Mouse (Mus musculus) T-helper 1 cell (primary cell): ENCODE results near the gene Gna12.

Experiments
- in situ Hi-C: fragments of 300-600 bp; cut with MboI, MseI; formaldehyde crosslinking; loops from one replicate; pipeline ENCODE4 v1.15.1; 2025; ENCODE audit warnings: high pct_unique_total_duplicates

Gna12 gene

DNA sequence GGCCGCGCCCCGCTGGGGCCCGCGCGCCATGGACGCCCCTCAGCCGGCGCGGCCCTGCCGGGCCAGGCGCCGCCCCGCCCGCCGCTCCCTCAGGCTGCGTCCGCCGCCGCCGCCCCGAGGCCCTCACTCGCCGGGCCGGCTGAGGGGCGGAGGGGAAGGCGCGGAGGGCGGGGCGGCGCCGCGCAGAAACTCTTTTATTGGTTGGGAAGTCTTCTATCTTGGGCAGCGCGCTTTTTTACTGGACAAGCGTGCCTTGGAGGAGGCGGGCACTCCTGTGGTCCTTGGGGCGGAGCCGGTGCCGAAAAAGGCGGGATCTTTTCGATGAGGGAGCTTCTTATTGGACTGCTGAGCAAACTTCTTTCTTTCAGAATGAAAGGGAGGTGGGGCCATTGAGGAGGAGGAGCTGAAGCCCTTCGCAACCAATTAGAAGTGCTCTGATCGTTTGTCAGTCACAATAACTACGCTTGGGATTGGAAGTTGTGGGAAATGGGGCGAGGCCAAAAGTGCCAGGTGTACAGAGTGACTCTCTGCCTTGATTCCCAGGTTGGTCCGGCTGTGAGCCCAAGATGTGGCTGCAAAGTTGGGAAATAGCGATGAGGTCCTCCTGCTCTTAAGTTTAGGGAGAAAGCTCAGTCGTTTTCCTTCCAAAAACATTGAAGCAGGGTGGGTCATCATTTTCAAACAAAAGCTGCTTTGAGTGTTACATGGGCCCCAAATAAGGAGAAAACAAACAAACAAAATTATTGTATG is at the start of gene Gna12:
TSS of gene Gna12 (minus strand) at position 118 of the 750 bp plus-strand sequence.
- in situ Hi-C loops: no loop called here

DNA sequence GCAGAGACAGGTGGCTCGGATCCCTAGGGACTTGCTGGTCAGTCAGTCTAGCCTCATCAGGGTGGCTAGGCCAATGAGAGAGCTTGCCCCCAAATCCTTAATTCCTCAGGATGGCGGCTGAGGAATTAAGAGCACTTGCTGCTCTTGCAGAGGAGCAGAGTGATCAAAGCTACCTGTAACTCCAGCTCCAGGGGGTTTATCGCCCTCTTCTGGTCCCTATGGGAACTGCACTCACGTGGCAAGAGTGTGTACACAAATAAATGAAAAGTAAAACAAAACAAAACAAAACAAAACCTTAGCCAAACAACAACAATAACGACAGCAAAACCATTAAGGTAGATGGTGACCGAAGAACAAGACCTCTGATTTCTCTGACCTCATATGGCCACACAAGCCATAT is 48.4 kb upstream of the Gna12 start:
- in situ Hi-C loops: no loop called here

- in situ Hi-C loops: loop anchor here (25.0 kb wide), 1 partner anchor 1288 kb away; no protein-coding TSS in a partner anchor
Measured at GRCm38 (mm10) chr5:140873736-140874307, 43.6 kb upstream of the Gna12 start.

DNA sequence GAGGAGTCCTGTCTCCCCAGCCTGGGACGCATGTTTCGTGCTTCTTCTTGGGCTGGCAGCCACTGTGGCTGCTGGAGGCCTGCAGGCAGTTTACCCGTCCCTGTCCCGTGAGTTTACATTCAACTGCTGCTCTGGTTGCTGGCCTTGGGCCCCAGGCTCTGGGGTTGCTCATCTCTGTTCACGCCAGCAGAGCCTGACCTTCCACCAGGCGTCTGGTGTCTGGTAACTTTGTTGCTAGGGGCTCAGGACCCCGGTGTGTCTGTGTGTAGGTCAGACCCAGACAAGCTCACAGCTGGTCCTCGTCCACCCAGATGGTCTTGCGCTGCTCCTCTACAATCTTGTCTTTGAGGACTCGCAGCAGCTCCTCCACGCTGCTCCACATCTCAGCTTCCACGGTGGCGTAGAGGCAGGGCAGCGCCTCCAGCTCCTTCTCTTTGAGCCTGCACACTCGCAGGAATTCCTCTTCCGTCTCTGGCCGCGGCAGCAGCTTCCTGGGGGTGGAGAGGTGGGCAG is 42.9 kb upstream of the Gna12 start:
- in situ Hi-C loops: loop anchor here (25.0 kb wide), 1 partner anchor 1289 kb away; no protein-coding TSS in a partner anchor

DNA sequence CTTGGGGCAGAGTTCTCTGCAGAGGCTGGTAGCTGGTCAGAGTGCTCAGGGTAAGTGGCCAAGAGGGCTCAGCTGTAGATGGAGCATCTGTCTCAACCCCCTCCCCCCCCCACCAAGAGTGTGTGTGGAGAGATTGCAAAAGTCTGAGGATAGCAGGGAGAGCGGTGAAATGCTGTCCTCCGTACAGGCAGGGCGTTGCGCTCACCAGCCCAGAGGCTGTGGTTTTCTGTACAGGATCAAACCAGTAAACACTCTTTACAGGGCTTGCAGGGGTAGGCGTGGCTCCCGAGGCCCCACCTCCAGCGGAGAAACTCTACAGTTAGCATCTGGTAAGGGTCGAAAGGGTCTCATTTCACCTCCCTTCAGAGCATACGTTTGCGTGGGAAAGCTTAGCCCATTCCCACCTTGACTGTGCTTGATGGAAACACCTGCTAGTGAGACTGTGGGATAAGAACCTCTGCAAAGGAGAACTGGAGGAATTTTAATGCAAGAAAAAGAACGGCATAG is 42.4 kb upstream of the Gna12 start:
- in situ Hi-C loops: loop anchor here (25.0 kb wide), 1 partner anchor 1290 kb away; no protein-coding TSS in a partner anchor

- in situ Hi-C loops: loop anchor here (25.0 kb wide), 1 partner anchor 1291 kb away; no protein-coding TSS in a partner anchor
Measured at GRCm38 (mm10) chr5:140871241-140871640, 41.0 kb upstream of the Gna12 start.

GRCm38 (mm10) chr5:140869034-140869433 is 38.8 kb upstream of the Gna12 start:
- in situ Hi-C loops: loop anchor here (25.0 kb wide), 1 partner anchor 1293 kb away; no protein-coding TSS in a partner anchor

GRCm38 (mm10) chr5:140859730-140860129 is 29.5 kb upstream of the Gna12 start:
- in situ Hi-C loops: loop anchor here (25.0 kb wide), 1 partner anchor 1303 kb away; no protein-coding TSS in a partner anchor

GRCm38 (mm10) chr5:140858335-140858734 is 28.1 kb upstream of the Gna12 start:
- in situ Hi-C loops: loop anchor here (25.0 kb wide), 1 partner anchor 1304 kb away; no protein-coding TSS in a partner anchor

DNA sequence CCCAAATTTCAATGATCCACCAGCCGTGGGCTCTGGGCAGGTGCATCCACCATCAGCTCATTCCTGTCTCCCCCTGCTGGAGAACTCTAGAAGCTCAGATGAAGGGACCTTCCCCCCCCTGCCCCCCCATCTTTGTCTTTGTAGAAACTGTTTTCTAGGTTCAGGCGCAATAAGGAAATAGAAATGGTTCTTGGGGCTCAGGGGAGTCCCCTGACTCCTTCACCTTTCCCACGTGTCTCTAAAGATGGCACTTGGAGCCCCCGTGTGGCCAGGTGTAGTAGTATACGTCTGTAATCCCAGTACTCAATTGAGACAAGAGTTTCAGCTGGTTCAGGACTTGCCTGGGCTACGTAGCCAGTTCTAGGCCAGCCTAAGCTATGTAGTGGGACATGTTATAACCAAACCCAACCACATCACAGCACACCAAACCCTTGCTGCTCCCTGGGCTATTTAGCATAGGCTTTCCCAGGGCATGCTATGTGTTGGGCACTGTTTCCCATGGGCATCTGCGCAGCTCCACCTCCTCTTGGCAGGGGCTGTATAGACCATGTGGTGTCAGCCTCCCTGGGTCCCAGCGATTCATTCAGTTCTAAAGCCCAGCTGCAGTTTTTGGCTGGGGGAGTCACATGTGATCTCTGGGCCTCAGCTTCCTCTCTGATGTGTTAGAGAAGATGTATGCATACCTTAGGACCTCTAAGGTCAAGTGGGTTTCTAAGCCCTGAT is 27.4 kb upstream of the Gna12 start:
- in situ Hi-C loops: loop anchor here (25.0 kb wide), 1 partner anchor 1305 kb away; no protein-coding TSS in a partner anchor

DNA sequence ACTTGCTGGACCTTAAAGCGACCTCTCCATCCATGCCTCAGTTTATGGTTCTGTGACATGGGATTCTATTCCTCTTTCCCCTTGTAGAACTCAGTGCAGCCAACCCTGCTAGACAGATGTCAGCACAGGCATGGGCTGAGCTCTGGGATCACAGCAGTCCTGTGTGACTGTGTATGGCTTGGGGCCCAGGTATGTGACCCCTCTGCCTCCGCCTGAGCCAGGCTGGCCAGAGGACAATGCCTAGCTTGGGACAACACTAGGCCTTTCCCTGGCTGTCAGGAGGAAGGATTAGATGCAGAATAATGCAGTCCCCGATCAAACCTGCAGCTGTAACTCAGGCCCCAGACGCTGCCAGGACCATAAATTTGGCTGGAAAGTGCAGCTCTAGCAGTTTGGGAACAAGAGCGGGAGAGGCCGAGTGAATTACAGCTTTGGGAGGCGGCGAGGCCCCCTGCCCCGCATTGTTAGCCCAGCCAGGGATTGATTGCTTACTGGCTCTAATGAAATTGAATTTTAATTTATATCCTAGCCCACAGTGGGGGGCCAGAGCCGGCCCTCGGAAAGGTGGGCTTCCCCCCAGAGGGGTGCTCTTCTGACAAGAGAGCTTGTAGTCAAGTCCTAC is 25.8 kb upstream of the Gna12 start:
- in situ Hi-C loops: loop anchor here (25.0 kb wide), 1 partner anchor 1306 kb away; no protein-coding TSS in a partner anchor

DNA sequence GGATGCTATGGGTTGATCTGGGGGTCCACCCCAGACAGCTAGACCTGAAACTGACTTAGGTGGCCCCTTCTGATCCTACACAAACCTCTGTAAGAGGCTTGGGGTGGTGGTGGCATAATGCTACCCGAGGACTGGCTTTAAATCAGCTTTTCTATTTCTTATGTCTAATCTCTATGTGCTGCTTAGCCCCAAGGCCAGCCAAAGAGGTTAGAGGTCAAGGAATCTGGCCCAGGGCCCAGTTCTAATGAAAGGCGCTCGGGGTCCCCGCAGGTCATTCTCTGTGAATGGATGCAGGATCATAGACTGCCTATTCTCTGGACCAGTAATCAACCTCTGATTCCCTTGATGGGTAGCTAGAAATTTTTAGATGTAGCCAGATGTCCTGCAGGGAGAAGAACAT is 24.5 kb upstream of the Gna12 start:
- in situ Hi-C loops: loop anchor here (25.0 kb wide), 1 partner anchor 1308 kb away; no protein-coding TSS in a partner anchor

- in situ Hi-C loops: loop anchor here (25.0 kb wide), 1 partner anchor 1309 kb away; no protein-coding TSS in a partner anchor
Measured at GRCm38 (mm10) chr5:140853723-140854122, 23.5 kb upstream of the Gna12 start.

GRCm38 (mm10) chr5:140852435-140852996 is 22.3 kb upstream of the Gna12 start:
- in situ Hi-C loops: loop anchor here (25.0 kb wide), 1 partner anchor 1310 kb away; no protein-coding TSS in a partner anchor

- in situ Hi-C loops: no loop called here
Measured at GRCm38 (mm10) chr5:140847300-140847729, 17.1 kb upstream of the Gna12 start.

DNA sequence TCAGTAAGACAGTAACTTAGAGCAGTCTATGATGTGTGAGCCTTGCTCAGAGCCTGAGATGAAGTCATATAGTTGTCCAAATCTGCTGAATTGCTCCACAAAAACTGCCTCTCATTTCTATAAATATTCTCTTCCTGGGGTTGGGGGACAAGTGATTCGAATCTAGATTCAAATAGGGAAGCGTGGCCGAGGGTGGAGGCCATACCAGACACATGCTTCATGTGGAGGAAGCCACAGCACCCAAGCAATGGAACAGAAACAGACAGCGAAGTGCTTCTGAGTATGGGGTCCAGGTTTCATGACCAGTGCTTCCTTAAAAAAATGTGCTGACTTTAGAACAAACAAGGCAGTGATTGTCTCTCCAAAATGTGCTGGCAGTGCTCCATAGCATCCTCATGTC is 11.7 kb upstream of the Gna12 start:
- in situ Hi-C loops: no loop called here

DNA sequence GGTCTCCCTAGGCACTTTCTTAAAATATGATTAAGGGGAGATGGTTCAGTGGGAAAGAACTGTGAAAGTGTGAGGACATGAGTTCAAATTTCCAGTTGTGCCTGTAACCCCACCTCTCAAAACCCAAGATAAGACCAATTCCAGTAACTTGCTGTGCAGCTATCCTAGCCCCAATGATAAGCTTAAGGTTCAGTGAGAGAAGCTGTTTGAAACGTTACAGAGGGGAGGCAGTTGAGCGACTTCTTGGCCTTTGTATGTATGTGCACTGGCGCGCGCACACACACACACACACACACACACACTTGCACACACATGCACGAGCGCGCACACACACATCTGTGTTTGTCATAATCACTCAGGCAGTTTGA is 817 bp upstream of the Gna12 start:
- in situ Hi-C loops: no loop called here

DNA sequence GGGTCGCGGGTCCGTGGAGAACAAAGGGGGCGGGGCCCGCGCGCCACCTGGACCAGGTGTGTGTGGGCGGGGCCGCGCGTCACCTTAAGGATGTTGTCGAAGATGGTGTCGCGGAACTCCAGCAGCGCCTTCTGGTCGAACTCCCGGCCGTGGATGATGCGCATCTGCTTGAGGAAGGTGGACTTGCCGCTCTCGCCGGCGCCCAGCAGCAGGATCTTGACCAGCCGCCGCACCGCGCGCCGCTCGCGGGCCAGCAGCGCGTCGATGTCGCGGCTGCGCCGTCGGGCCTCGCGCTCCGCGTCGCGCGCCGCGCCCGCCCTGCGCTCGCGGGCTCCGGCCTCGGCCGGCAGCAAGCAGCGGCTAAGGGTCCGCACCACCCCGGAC is 328 bp downstream of the Gna12 start:
- in situ Hi-C loops: no loop called here

DNA sequence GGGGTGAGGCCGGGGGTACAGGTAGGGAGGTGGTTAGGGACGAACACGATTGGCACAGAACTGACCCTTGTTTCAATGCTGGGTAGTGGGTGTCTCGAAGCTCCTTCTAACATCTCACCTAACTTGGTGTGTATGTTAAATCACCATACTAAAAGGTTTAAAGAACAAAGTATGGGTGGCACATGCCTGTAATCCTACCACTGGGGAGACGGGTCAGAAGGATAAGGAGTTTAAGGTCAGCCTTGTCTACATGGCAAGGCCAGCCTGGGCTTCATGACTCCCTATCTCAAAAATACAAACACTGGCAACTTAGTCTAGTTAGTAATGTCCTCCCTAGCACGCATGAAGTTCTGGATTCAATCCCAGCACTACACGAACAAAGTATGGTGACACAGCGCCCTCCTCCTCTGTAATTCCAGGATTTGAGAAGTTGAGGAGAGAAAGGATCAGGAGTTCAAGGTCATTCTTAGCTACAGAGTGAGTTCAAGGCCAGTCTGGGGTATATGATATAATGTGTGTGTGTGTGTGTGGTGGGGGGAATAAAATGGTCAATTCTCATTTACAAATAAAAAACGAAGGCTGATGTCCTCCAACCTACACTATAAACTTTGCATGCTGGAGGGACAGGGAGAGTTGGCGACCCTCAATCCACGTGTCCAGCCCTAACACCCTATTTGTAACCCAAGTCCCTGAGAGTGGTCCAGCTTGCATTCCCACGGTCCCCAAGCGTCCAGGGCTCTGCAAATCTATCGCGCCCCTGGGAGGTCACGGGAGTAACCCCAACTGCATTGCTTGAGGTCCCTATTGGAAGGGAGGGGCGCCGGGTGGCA is 935 bp downstream of the Gna12 start:
- in situ Hi-C loops: no loop called here

DNA sequence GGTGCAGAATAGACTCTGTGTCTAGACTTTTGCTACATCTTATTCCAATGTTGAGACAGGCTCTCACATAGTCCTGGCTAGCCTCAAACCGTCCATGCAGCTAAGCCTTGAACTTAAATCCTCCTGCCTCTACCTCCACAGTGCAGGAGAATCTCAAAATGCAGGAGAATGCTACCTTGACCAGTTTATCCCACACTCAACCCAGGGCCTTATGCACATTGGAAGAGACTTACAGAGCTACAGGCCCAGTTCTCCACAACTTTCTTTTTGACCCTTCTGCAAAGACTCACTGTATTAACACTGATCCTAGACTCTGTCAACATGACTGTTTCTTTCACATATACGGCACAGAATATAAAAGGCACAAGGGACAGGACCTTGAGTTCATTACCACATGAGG is 1.9 kb downstream of the Gna12 start:
- in situ Hi-C loops: no loop called here
